Mouse (Mus musculus) hindbrain, embryonic 11.5 days (tissue): ENCODE data around the gene Pilrb2. TPM values are rescaled to one million over a fixed set of nuclear protein-coding genes. Genes with fewer than 3 reads are reported as not detected.
A peak's percentile ranks its signal among the peaks of the same experiment; 100 is the strongest.
"Not testable (repeated sequence)": the region's sequence is repeated elsewhere in the genome, so short reads cannot be mapped to it uniquely, and the experiment has no call there.

Source experiments
- ATAC-seq: fragments of 200-750 bp; cut with Nextera tagmentation; 2 replicates; pipeline ENCODE4 v1.8.0; 2017; ENCODE audit warnings: mild to moderate bottlenecking, moderate TSS enrichment, moderate library complexity; ENCODE audit not compliant: low FRiP score
- DNase-seq: peaks from one replicate; pipeline ENCODE4 v3.0.0-alpha.2; 2015; ENCODE audit warnings: low spot score
- H3K27ac ChIP-seq: fragments of 300-500 bp; sonication (generic); 2 replicates; pipeline ENCODE4 v1.5.1; 2014; ENCODE audit warnings: mild to moderate bottlenecking, low read depth, low read length
- H3K27me3 ChIP-seq: fragments of 300-500 bp; sonication (generic); 2 replicates; pipeline ENCODE4 v1.6.1; 2014; ENCODE audit warnings: mild to moderate bottlenecking, low read length, moderate library complexity, mixed read lengths; ENCODE audit not compliant: control insufficient read depth, insufficient read depth
- H3K36me3 ChIP-seq: fragments of 300-500 bp; sonication (generic); 2 replicates; pipeline ENCODE4 v1.6.1; 2014; ENCODE audit warnings: mild to moderate bottlenecking, low read length, moderate library complexity, mixed read lengths; ENCODE audit not compliant: control insufficient read depth, insufficient read depth
- H3K4me1 ChIP-seq: fragments of 300-500 bp; sonication (generic); replicated peaks from 2 replicates; pipeline ENCODE4 v1.6.1; 2014; ENCODE audit warnings: low read length, mixed read lengths; ENCODE audit not compliant: control insufficient read depth, insufficient read depth
- H3K4me2 ChIP-seq: fragments of 300-500 bp; sonication (generic); replicated peaks from 2 replicates; pipeline ENCODE4 v1.6.1; 2014; ENCODE audit warnings: mild to moderate bottlenecking, low read depth, low read length
- H3K4me3 ChIP-seq: fragments of 300-500 bp; sonication (generic); 2 replicates; pipeline ENCODE4 v1.5.1; 2014; ENCODE audit warnings: low read depth, low read length
- H3K9ac ChIP-seq: fragments of 300-500 bp; sonication (generic); 2 replicates; pipeline ENCODE4 v1.6.1; 2014; ENCODE audit warnings: low read depth, low read length
- H3K9me3 ChIP-seq: fragments of 300-500 bp; sonication (generic); 2 replicates; pipeline ENCODE4 v1.6.1; 2016; ENCODE audit warnings: low read length; ENCODE audit not compliant: control insufficient read depth
- WGBS: fragments of 180-500 bp; shearing (Covaris S2); extraction: QIAGEN DNeasy Blood & Tissue Kit; methylation state at CpG from one replicate; pipeline ENCODE4 v1.1.7; 2014; 5-methylcytosine and 5-hydroxymethylcytosine counted together
- polyA plus RNA-seq: library from polyadenylated mRNA; unstranded; fragments of >200 nt; fragmentation: Nextera tagmentation; extraction: Ambion mirVana; gene quantifications from 2 replicates; pipeline ENCODE4 v1.2.1, GENCODE M21; 2014

Gene Pilrb2
- polyA plus RNA-seq, 1 experiment from 2014 or later: not detected

DNA sequence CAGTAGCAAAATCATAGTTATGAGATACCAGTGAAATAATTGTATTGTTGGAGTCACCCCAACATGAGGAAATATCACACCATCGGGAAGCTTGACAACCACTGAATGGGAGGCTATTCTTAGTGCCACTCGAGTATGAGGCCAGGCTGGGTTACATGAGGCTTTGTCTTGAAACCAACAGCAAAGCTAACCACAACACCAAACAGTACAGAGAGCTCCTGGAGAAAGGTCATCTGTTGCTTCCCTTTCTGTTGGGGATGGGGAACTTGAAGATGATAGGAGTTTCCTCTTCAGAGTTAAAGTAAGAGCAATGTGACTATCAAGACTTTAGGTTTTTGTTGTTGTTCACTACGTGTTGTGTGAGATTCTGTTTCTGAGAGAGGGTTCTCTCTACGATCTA is 11.3 kb upstream of the Pilrb2 start:
- no peaks in the 10 kb centered on the region for H3K36me3 ChIP-seq
- ATAC-seq (no peak), DNase-seq (no peak)
- 84% methylated on average over 4 of the region's 4 CpGs for WGBS
- H3K27me3 ChIP-seq: no peaks in the 10 kb centered on the region
- H3K4me2 ChIP-seq: no peak overlapping the region
- H3K27ac ChIP-seq: no peak overlapping the region
- H3K9ac ChIP-seq: no peak overlapping the region
- no peak overlapping the region for H3K4me3 ChIP-seq
- no peaks in the 10 kb centered on the region for H3K4me1 ChIP-seq
- no peaks in the 10 kb centered on the region for H3K9me3 ChIP-seq

DNA sequence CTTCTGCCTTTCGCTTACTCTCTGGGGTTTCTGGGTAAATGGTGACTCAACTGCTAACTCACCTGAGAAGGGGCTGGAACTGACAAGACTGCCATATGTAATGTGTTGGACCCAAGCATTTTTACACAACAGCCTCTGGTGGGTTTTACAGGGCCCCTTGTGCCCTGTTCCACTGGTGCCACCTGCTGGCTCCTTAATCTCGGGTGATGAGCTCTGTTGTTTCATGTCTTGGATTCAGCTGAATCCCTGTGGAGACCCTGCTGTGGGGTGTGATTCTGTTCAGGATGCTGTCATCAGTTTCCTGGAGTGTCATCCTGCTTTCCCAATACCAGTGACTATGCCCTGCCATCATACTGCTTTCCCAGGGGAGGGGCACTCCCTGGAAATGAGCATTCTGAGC is 6.2 kb upstream of the Pilrb2 start:
- DNase-seq (peak; percentile 5), ATAC-seq (no peak)
- no peaks in the 10 kb centered on the region for H3K4me1 ChIP-seq
- no peak overlapping the region for H3K4me2 ChIP-seq
- H3K4me3 ChIP-seq: no peak overlapping the region
- H3K9ac ChIP-seq: no peak overlapping the region
- no peak overlapping the region for H3K27ac ChIP-seq
- no peaks in the 10 kb centered on the region for H3K27me3 ChIP-seq
- no peaks in the 10 kb centered on the region for H3K36me3 ChIP-seq
- H3K9me3 ChIP-seq: no peaks in the 10 kb centered on the region
- WGBS: 61% methylated on average over 2 of the region's 2 CpGs

DNA sequence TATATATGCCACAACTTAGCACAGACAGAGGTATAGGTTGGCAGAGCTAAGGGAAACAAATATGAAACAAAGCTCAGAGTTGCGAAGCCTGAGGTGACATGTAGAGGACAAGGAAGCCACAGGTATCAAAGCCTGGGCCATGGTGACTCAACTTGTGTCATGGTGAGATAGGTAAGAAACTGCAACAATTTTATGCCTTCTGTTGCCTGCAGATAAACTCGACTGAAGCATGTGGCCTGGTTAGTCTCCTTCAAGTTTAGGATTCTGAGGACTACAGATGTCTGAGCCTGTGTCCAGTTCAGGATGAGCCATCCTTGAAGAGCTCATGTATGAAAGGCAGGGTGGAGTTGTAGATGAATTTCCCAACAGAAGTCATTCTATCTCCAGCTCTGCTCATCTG is 3.4 kb upstream of the Pilrb2 start:
- Histone ChIP-seq H3K9ac (no peak overlapping the region), H3K4me2 (no peak overlapping the region), H3K4me1 (no peaks in the 10 kb centered on the region), H3K27ac (no peak overlapping the region), H3K9me3 (no peaks in the 10 kb centered on the region), H3K36me3 (no peaks in the 10 kb centered on the region), H3K27me3 (no peaks in the 10 kb centered on the region), H3K4me3 (no peak overlapping the region)
- DNase-seq (no peak), ATAC-seq (no peak)
- 83% methylated on average over 2 of the region's 2 CpGs for WGBS

DNA sequence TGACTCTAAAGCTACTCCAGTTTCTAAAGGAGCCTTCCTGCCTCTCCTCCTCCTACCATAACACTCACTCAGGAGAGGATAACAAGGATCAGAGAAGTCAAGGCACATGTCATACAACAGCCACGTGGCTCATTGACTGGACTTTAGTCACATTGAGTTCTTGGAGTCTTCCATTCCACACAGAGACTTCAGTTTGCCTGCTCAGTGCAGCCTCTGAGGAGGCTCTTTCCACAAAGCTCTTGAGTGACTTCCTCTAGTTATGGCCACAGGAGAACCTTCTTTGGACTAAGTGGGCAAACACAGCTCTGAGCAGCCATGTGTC is 727 bp upstream of the Pilrb2 start:
- not testable (repeated sequence) for H3K27me3 ChIP-seq

DNA sequence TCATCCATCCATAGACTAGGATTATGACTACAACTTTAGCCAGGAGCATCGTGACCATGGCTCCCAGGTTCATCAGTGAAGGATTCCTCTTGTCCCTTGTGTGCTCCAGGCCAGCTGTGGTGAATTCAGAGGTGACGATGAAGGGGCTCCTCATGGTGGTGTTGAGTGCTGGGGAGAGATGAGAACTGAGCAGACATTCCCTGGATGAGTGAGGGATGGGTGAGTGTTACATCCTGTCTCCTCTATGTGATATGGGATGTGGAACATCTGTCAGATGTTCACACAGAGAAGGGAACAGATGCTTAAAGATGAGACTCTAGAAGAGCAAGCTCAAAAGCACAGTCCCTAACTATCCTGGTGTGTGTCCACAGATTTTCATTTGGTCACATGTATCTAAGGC is 3.0 kb downstream of the Pilrb2 start:
- not testable (repeated sequence) for DNase-seq

More for the DNA sequence above, 727 bp upstream of the Pilrb2 start:
- not testable (repeated sequence) for H3K27ac ChIP-seq, H3K9me3 ChIP-seq, H3K4me1 ChIP-seq, DNase-seq, H3K4me3 ChIP-seq, ATAC-seq, H3K9ac ChIP-seq, H3K36me3 ChIP-seq, H3K4me2 ChIP-seq
- 45% methylated on average over 1 of the region's 1 CpGs for WGBS

DNA sequence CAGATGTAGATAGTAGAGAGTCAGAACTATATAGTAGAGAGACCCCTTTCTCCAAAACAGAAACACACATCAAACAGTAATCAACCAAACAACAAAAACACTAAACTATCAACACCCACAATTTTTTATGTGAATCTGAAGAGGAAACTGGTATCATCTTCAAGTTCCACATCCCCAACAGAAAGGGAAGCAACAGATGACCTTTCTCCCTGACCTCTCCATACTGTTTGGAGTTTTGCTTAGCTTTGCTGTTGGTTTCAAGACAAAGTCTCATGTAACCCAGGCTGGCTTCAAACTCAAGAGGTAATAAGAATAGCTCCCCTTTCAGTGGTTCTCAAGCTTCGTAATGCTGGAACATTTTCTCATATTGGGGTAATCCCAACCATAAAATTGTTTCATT is 7.6 kb downstream of the Pilrb2 start:
- ATAC-seq, H3K4me1 ChIP-seq, H3K27me3 ChIP-seq, H3K9ac ChIP-seq, H3K4me3 ChIP-seq, H3K36me3 ChIP-seq, H3K9me3 ChIP-seq, H3K4me2 ChIP-seq, DNase-seq, H3K27ac ChIP-seq: not testable (repeated sequence)
- WGBS: 80% methylated on average over 1 of the region's 1 CpGs

More for the DNA sequence above, 3.0 kb downstream of the Pilrb2 start:
- not testable (repeated sequence) for H3K27me3 ChIP-seq, ATAC-seq, H3K27ac ChIP-seq, H3K9ac ChIP-seq, H3K9me3 ChIP-seq, H3K4me3 ChIP-seq, H3K4me1 ChIP-seq, H3K36me3 ChIP-seq, H3K4me2 ChIP-seq
- WGBS: 65% methylated on average over 2 of the region's 2 CpGs

DNA sequence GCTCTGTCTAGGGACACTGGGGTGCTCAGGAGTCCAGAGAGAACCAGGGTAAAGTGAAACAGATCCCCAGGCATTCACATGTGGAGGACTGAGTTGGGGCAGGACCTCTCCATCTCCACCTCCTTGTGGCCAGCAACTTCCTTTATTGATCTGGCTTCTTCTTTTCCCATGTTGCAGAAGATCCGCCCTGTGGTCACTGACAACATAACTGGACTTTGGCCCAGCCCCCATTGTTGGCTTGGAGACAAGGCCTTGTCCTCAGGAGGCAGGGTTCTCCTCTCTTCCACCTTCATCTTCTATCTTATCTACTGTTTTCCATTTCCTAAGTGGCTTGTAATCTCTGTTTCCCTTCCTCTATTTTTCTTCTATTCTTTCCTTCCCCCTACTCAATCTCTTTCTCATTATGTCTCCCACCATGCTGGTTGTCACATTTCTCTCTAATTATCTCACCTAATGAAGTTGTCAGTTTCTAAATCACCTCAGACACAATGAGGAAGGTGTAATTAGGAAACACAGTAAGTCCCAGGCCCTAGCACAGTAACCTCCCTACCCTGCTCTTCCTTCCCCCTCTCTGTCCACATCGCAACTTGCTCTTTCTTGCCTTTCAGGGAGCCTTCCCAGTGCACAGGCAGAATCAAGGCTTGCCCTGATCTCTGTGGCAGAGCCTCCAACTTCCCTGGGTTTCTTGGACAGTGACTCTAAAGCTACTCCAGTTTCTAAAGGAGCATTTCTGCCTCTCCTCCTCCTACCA is 13.5 kb downstream of the Pilrb2 start, which contains the start of gene Pilrb1:
Gene Pilrb1, minus strand, starts transcription at position 147 of the 751 bp plus-strand sequence.
- not testable (repeated sequence) for H3K27me3 ChIP-seq, H3K4me2 ChIP-seq, H3K27ac ChIP-seq, H3K36me3 ChIP-seq, H3K9me3 ChIP-seq, DNase-seq, H3K9ac ChIP-seq, H3K4me1 ChIP-seq, H3K4me3 ChIP-seq, ATAC-seq
- 86% methylated on average over 2 of the region's 2 CpGs for WGBS

DNA sequence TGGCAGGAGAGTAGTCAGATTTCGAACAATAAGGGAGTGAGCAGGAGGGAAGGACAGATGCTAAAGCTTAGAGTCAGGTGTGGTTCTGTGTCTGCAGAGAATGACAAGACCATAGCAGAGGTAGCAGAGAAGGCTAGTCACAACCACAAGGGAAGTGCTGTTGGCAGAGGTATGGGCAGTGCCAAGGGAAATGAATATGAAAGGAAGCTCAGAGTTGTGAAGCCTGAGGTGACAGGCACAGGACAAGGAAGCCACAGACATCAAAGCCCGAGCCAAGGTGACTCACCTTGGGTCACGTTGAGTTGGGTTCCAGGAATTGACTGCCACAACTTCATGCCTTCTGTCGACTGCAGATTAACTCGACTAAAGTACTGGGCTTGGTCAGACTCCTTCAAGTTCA is 14.7 kb downstream of the Pilrb2 start:
- whole genome bisulfite sequencing: 84% methylated on average over 4 of the region's 5 CpGs
- H3K36me3 ChIP-seq, H3K9me3 ChIP-seq, H3K27ac ChIP-seq, H3K4me2 ChIP-seq, ATAC-seq, DNase-seq, H3K4me1 ChIP-seq, H3K4me3 ChIP-seq, H3K9ac ChIP-seq, H3K27me3 ChIP-seq: not testable (repeated sequence)

DNA sequence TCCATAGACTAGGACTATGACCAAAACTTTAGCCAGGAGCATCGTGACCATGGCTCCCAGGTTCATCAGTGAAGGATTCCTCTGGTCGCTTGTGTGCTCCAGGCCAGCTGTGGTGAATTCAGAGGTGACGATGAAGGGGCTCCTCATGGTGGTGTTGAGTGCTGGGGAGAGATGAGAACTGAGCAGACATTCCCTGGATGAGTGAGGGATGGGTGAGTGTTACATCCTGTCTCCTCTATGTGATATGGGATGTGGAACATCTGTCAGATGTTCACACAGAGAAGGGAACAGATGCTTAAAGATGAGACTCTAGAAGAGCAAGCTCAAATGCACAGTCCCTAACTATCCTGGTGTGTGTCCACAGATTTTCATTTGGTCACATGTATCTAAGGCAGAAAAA is 16.7 kb downstream of the Pilrb2 start:
- not testable (repeated sequence) for H3K4me3 ChIP-seq, H3K4me1 ChIP-seq, H3K9me3 ChIP-seq, H3K4me2 ChIP-seq, H3K36me3 ChIP-seq, H3K27ac ChIP-seq, H3K27me3 ChIP-seq, DNase-seq, H3K9ac ChIP-seq, ATAC-seq
- 80% methylated on average over 3 of the region's 3 CpGs for WGBS
